Mouse (Mus musculus) small intestine, adult 2 months (tissue): ENCODE measurements around the gene Slc5a2. TPM values are rescaled to one million over a fixed set of nuclear protein-coding genes. Genes with fewer than 3 reads are reported as not detected.

Experiments
- H3K27ac ChIP-seq: fragments of 200-500 bp; 2 replicates; pipeline ENCODE4 v1.5.1; 2012; ENCODE audit warnings: low read depth, low read length, control low read depth, inconsistent platforms; ENCODE audit not compliant: insufficient read depth
- H3K27me3 ChIP-seq: fragments of 200-500 bp; 2 replicates; pipeline ENCODE4 v1.6.1; 2012; ENCODE audit warnings: mild to moderate bottlenecking, moderate library complexity, low read length, inconsistent platforms; ENCODE audit not compliant: control insufficient read depth, insufficient read depth
- H3K36me3 ChIP-seq: fragments of 200-500 bp; 2 replicates; pipeline ENCODE4 v1.6.1; 2012; ENCODE audit warnings: mild to moderate bottlenecking, low read length, control low read depth, inconsistent platforms; ENCODE audit not compliant: control insufficient read depth, insufficient read depth
- H3K4me1 ChIP-seq: fragments of 200-500 bp; 2 replicates; pipeline ENCODE4 v1.6.1; 2012; ENCODE audit warnings: low read length, inconsistent platforms, mixed read lengths; ENCODE audit not compliant: control insufficient read depth, insufficient read depth, insufficient read length
- H3K4me3 ChIP-seq: fragments of 200-500 bp; 2 replicates; pipeline ENCODE4 v1.5.1; 2012; ENCODE audit warnings: low read depth, mild to moderate bottlenecking, control low read depth, inconsistent platforms, low read length, moderate library complexity
- CTCF ChIP-seq: fragments of 200-500 bp; IDR thresholded peaks from 2 replicates; pipeline ENCODE4 v1.5.1; 2012; ENCODE audit warnings: low read depth, mild to moderate bottlenecking, control low read depth, inconsistent platforms, low read length, moderate library complexity, mixed read lengths; ENCODE audit not compliant: insufficient replicate concordance, insufficient read length; ENCODE audit errors: extremely low read depth
- POLR2A ChIP-seq: fragments of 200-500 bp; IDR thresholded peaks from 2 replicates; pipeline ENCODE4 v1.6.1; 2012; ENCODE audit warnings: low read depth, mild to moderate bottlenecking, control low read depth, inconsistent platforms, low read length, moderate library complexity
- WGBS: fragments of 180-500 bp; shearing (Covaris S2); methylation state at CpG from one replicate; pipeline ENCODE4 v1.1.7; 2018; 5-methylcytosine and 5-hydroxymethylcytosine counted together
- polyA plus RNA-seq: library from polyadenylated mRNA; depleted of rRNA; stranded (reverse); fragments of >200 nt; gene quantifications from 2 replicates; pipeline ENCODE4 v1.2.3, GENCODE M21; 2012

Gene Slc5a2
- polyA plus RNA-seq, 1 experiment: not detected

GRCm38 (mm10) chr7:128298481-128299342, 33.3 kb downstream of the Slc5a2 start:
- H3K27me3 ChIP-seq: no peaks in the 10 kb centered on the region
- H3K4me1 ChIP-seq: no peaks in the 10 kb centered on the region; the same call in 1 of the 2 replicates
- TF ChIP-seq CTCF: no peak
- TF ChIP-seq POLR2A: no peak
- H3K36me3 ChIP-seq: 0 out of 2 replicates have a peak, but pooled peaks cover 3% of the 10 kb centered on the region
- H3K27ac ChIP-seq: peak overlapping the region; percentile 26
- 71% methylated on average over 8 of the region's 8 CpGs for WGBS
- H3K4me3 ChIP-seq: no peak overlapping the region

GRCm38 (mm10) chr7:128300952-128301351, 35.5 kb downstream of the Slc5a2 start:
- Histone ChIP-seq H3K27me3 (no peaks in the 10 kb centered on the region), H3K4me3 (no peak overlapping the region), H3K36me3 (0 out of 2 replicates have a peak, but pooled peaks cover 1% of the 10 kb centered on the region), H3K4me1 (no peaks in the 10 kb centered on the region; the same call in 1 of the 2 replicates), H3K27ac (no peak overlapping the region)
- TF ChIP-seq CTCF (no peak), POLR2A (no peak)
- 83% methylated on average over 3 of the region's 3 CpGs for WGBS

DNA sequence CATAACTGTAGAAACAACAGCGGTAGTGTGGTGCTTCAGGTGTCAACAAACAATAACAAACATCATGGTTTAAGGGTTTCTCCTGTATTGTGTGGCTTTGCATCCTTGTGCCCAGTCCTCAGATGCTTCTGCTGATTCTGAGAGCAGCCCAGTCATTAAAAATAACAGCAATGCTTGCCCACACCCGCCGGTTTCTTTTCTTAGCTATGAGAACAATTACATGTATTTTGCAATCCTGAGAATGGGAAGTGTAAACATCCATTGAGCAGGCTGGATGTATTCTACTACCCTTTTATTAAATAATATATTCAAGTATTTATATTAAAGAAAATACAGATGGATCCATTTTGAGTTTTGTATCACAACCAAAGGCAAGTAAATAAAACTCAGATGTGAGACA, 36.7 kb downstream of the Slc5a2 start:
- Histone ChIP-seq H3K4me1 (no peaks in the 10 kb centered on the region), H3K27ac (no peak overlapping the region), H3K4me3 (no peak overlapping the region), H3K27me3 (no peaks in the 10 kb centered on the region), H3K36me3 (no peaks in the 10 kb centered on the region)
- TF ChIP-seq POLR2A (no peak), CTCF (no peak)
- WGBS: 70% methylated on average over 3 of the region's 3 CpGs

DNA sequence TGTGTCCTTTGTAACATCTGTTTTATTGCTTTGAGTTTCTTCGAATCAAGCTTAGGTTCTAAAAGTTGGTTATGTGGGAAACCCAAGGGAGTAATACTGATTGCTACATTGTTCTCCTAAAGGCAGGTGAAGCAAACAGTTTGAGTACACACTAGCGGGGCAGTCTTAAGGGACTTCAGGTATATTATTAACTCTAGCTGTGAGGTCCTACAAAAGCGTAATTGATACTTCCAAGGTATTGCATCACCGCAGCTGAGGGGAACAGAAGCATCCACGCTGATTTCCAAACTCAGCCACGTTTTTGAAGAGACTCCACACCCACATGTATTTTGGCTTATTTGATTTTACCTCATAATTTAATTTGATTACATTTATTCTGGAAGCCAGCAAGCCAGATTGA, 38.7 kb downstream of the Slc5a2 start:
- H3K4me1 ChIP-seq: no peaks in the 10 kb centered on the region
- TF ChIP-seq CTCF (no peak), POLR2A (no peak)
- H3K27me3 ChIP-seq: no peaks in the 10 kb centered on the region
- H3K4me3 ChIP-seq: no peak overlapping the region
- WGBS: 26% methylated on average over 6 of the region's 6 CpGs
- H3K36me3 ChIP-seq: no peaks in the 10 kb centered on the region
- H3K27ac ChIP-seq: no peak overlapping the region

GRCm38 (mm10) chr7:128304907-128305306, 39.5 kb downstream of the Slc5a2 start:
- Histone ChIP-seq H3K27me3 (no peaks in the 10 kb centered on the region), H3K4me3 (no peak overlapping the region), H3K27ac (no peak overlapping the region), H3K4me1 (peaks cover 1% of the 10 kb centered on the region; the same call in 1 of the 2 replicates), H3K36me3 (no peaks in the 10 kb centered on the region)
- 6% methylated on average over 5 of the region's 5 CpGs for WGBS
- TF ChIP-seq POLR2A (no peak), CTCF (peak; percentile 46; the same call in 1 of the 2 replicates)

- Histone ChIP-seq H3K4me3 (no peak overlapping the region), H3K27ac (no peak overlapping the region), H3K27me3 (no peaks in the 10 kb centered on the region), H3K4me1 (peaks cover 5% of the 10 kb centered on the region; the same call in 1 of the 2 replicates), H3K36me3 (no peaks in the 10 kb centered on the region)
- no peak for TF ChIP-seq CTCF
- no peak for TF ChIP-seq POLR2A
These were observed 42.4 kb downstream of the Slc5a2 start for GRCm38 (mm10) chr7:128307851-128308250.

DNA sequence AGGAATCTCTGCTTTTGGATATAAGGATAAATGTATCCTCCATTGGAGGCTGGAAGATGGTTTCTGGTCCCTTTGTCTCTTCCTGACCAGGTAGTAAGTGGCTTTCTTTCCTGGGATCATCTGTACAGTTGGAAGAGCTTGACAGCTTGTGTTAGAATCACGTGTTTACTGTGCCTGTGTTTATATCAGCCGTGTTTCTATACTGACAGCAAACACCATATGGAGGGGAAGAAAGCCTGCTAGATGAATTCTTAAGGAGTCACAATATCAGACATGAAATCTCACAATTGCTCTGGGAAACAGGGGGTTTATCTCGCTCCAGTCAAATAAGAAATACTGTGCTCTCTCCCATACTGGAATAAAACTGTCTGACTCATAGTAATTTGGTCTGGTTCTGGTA, 43.8 kb downstream of the Slc5a2 start:
- Histone ChIP-seq H3K36me3 (no peaks in the 10 kb centered on the region), H3K4me3 (no peak overlapping the region), H3K27ac (no peak overlapping the region), H3K27me3 (no peaks in the 10 kb centered on the region), H3K4me1 (peaks cover 5% of the 10 kb centered on the region; the same call in 1 of the 2 replicates)
- no peak for TF ChIP-seq POLR2A
- no peak for TF ChIP-seq CTCF
- WGBS: 77% methylated on average over 3 of the region's 3 CpGs
